ENCODE assay signal across 9 mouse cellular contexts in genomic region chr4:140101106-140101505, GRCm38 (mm10).
DNase-seq lines count a peak whose midpoint lies in the region; ATAC-seq and TF ChIP-seq lines count a peak whose summit lies in the region.
"Had no signal": no experiment of that assay in that cellular context is flagged by ENCODE, and none has a peak within 500 bp of the region (broad histone marks: within the 10 kb centered on the region; RNA-seq: fewer than 3 reads in every experiment).

No protein-coding gene starts in this region.

- H3K4me3 ChIP-seq in layer of hippocampus, adult 2 months: no peak overlapping the region
- H3K4me3 ChIP-seq in midbrain, postnatal 0 days (ENCODE audit: low read depth, low read length): no peak overlapping the region
- H3K4me3 ChIP-seq: erythroblast, embryonic 14.5 days had no signal

- H3K4me1 ChIP-seq in midbrain, postnatal 0 days (ENCODE audit: insufficient read depth, low read length): peaks cover 12% of the 10 kb centered on the region

- peak; percentile 96 for TF ChIP-seq CTCF in layer of hippocampus, adult 2 months (conservative IDR thresholded peaks at IDR 0.05)
- TF ChIP-seq CTCF in midbrain, postnatal 0 days (IDR thresholded peaks at IDR 0.05): peak; percentile 86

- no peak overlapping the region for H3K27ac ChIP-seq in layer of hippocampus, adult 2 months
- no peak overlapping the region for H3K27ac ChIP-seq in midbrain, postnatal 0 days (ENCODE audit: low read depth, low read length)

- no peak overlapping the region for H3K9ac ChIP-seq in midbrain, postnatal 0 days (replicated peaks; ENCODE audit: low read length, poor library complexity, severe bottlenecking)

- no peaks in the 10 kb centered on the region for H3K9me3 ChIP-seq in midbrain, postnatal 0 days (ENCODE audit: low read length)

- WGBS in midbrain, postnatal 0 days: 70% methylated on average over 5 of the region's 5 CpGs

- peak; percentile 24 for DNase-seq in adrenal gland, postnatal 10 days
- DNase-seq in adrenal gland, adult 2 months: no peak
- DNase-seq in layer of hippocampus, adult 2 months (ENCODE audit: low spot score in 2 of 2): peak in 1 of 2 experiments; percentile 33
- DNase-seq in layer of hippocampus, postnatal 25 days (ENCODE audit: extremely low spot score in 1 of 2, low spot score in 1 of 2): no peak
- DNase-seq in c-Kit-positive CD71-positive TER-119-positive erythroid progenitor cells, embryonic 14.5 days (ENCODE audit: low spot score): peak; percentile 12
- DNase-seq in midbrain, postnatal 0 days (ENCODE audit: low spot score): peak; percentile 59
- DNase-seq in urinary bladder, adult 18-20 months (ENCODE audit: low spot score in 2 of 2): no peak
- DNase-seq in frontal cortex, adult 2 months (ENCODE audit: extremely low spot score in 1 of 2, low spot score in 1 of 2): no peak

- H3K36me3 ChIP-seq in midbrain, postnatal 0 days (ENCODE audit: insufficient read depth, low read length): no peaks in the 10 kb centered on the region

- H3K4me2 ChIP-seq in midbrain, postnatal 0 days (ENCODE audit: low read depth, low read length, poor library complexity, severe bottlenecking): no peak overlapping the region

- H3K27me3 ChIP-seq in midbrain, postnatal 0 days (ENCODE audit: insufficient read depth, low read length): no peaks in the 10 kb centered on the region; the same call in 1 of the 2 replicates

- ATAC-seq in midbrain, postnatal 0 days (ENCODE audit: low FRiP score): no peak

Comparison
In these comparisons a context has a peak if more than half of its experiments do, and no peak if none do; other contexts are left out.
1. DNase-seq: peak in adrenal gland, postnatal 10 days (single experiment), c-Kit-positive CD71-positive TER-119-positive erythroid progenitor cells, embryonic 14.5 days (single experiment) and midbrain, postnatal 0 days (single experiment); none in adrenal gland, adult 2 months (single experiment), layer of hippocampus, postnatal 25 days (0 of 2), urinary bladder, adult 18-20 months (0 of 2) and frontal cortex, adult 2 months (0 of 2).